Mouse (Mus musculus): ENCODE data around the gene Nlgn1.

Gene Nlgn1

GRCm38 (mm10) chr3:26042966-26043365 lies 289.3 kb downstream of the Nlgn1 start:
- DNase-seq: no peak

GRCm38 (mm10) chr3:26039696-26040095 lies 292.6 kb downstream of the Nlgn1 start:
- DNase-seq: no peak

- peak; percentile 20 to 40 for DNase-seq
Observed at GRCm38 (mm10) chr3:26026025-26026424, 306.2 kb downstream of the Nlgn1 start.

- no peak for DNase-seq
Observed at GRCm38 (mm10) chr3:26023217-26023616, 309.0 kb downstream of the Nlgn1 start.

DNA sequence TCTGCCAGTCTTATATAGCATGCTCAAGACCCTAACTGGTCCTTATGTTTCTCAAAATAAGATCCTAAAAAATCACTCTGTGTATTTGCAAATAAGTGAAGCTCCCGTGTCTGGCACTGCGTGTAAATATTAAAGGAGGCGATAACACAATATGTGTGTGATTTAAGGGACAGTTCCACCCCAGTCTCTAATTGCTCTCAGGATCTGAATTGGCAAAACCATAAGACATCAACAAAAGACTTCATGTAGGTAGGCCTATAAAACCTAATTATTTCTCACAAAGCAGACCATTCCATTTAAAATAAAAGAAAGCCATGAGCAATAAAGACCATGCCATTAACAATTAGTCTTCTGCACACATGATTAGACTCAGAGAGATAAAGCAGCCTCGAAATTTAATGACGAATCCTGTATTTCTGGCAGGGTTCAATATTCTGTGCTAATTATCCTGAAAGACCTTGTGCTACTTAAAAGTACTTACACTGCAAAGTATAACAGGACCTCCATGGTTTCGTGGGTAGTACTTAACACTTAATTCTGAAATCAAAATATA lies 310.6 kb downstream of the Nlgn1 start:
- DNase-seq: no peak

- no peak for DNase-seq
Observed at GRCm38 (mm10) chr3:26011310-26012078, 320.8 kb downstream of the Nlgn1 start.

- no peak for DNase-seq
Observed at GRCm38 (mm10) chr3:26002863-26003608, 329.2 kb downstream of the Nlgn1 start.

DNA sequence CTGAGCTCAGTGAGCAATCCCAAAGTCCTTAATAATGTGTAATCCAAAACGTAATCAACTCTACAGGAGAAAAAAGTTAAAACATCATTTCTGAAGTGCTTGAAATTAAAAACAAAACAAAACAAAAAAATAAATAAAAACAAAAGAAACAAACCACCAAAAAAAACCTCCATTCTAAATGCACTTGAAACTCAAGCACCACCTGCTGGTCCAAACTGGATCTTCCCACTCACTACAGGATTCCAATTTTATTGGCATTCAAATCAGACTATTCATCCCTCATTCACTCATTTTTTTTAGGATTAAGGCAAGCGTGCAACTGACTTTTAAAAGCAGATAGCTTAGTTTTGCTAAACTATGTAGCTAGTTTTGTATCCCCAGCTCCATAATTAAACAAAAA lies 329.9 kb downstream of the Nlgn1 start:
- peak; percentile 11 to 21 for DNase-seq

DNA sequence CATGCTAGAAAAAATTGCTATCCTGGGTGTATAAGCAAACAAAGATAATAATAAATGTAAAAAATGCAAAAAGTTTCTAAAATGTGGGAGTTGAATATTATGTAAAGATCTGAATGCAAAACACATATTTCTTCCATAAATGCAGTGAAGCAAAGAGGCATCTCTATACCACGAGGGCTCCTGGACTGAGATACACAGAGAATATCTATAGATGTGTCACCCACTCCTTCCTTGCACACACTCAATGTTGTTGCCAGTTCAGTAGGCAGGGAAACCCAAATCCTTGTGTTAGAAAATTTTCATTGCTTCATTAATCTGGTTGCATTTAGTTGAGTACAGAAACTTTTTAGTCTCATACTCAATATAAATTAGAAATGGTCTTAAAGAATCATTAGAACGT lies 364.7 kb downstream of the Nlgn1 start:
- no peak for DNase-seq

DNA sequence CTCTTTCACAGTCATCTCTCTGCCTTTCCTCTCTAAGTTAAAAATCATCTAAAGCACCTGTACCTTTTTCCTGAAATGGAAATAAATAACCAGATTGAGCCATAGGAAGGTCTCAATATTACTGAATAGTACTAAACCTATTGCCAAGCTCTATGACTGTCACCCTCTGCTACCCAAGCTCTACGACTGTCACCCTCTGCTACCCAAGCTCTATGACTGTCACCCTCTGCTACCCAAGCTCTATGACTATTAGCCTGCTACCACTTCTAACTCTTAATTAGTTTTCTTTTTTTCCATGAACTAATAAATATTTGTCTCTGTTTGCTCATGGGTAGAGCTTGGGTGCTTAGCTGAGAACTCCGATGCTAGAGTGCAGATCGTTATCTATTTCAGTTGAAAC lies 368.0 kb downstream of the Nlgn1 start:
- DNase-seq: no peak

DNA sequence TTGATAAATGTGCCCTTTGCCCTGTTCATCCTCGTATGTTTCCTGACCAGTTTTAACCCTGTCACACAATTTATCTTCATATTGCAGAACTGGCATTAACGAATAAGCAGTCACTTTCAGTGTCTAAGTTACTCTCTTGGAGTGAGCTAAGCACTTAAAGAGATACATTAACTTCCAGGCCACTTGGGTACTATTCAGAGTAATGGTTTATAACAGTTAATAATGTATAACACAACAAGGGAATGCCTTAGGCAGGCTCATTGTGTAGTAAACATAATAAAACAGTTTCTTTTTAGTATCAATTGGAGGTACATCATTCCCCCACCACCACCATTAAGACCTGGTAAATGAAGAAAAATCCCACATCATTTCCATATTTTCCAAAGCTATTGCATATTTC lies 368.7 kb downstream of the Nlgn1 start:
- no peak for DNase-seq

DNA sequence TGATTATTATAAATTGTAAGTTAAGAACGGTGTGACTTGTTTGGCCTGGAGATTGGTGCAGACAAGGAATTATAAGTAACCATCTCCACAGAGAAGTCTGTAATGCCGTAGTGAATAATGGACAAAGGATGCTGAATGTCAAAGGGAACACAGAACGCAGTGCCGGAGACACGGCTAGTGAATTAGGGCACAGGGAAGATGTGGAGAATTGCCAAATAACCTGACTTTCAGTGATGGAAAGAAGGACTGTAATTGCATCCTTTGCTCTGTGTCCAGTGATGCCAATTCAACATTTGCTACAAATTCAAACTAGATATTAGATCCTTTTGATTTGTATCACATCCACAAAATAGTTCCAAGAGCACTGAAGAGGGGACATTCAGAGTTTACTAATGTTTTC lies 415.7 kb downstream of the Nlgn1 start:
- no peak for DNase-seq

DNA sequence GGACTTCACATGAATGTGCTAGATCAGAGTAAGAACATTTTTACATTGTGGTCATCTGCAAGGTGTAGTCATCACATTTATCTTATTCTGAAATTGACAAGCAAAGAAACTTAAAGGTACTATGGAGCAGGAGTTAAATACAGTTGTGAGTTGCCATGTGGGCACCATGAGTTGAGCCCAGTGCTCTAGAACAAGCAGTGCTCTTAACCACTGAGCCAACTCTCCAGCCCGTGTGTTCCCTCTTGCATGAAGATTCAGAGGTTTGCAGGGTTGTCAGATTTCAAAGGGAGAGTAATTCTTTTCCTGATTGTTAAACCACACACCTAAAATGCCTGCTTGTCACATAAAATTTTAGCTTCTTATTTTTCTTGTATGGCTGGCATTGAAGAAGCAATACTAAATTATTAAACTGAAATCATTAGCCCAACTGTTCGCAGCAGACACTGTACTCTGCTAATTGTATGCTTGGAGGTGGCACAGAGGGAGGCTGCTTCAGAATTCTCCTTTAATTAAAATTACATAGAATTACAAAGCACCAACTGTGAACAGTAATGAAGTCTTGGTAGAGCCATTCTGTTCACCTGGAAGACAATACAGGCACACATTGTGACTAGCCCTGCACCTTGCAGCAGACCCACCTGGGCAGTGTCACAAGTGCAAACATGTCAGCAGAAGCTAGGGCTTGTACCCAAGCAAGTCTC lies 417.7 kb downstream of the Nlgn1 start:
- peak in 1 of 2 experiments; percentile 7 for DNase-seq

- peak; percentile 86 for DNase-seq
Observed at GRCm38 (mm10) chr3:25903140-25903809, 429.0 kb downstream of the Nlgn1 start.

GRCm38 (mm10) chr3:25897456-25897855 lies 434.8 kb downstream of the Nlgn1 start:
- DNase-seq: no peak

- DNase-seq: no peak
Observed at GRCm38 (mm10) chr3:25884797-25885196, 447.5 kb downstream of the Nlgn1 start.

DNA sequence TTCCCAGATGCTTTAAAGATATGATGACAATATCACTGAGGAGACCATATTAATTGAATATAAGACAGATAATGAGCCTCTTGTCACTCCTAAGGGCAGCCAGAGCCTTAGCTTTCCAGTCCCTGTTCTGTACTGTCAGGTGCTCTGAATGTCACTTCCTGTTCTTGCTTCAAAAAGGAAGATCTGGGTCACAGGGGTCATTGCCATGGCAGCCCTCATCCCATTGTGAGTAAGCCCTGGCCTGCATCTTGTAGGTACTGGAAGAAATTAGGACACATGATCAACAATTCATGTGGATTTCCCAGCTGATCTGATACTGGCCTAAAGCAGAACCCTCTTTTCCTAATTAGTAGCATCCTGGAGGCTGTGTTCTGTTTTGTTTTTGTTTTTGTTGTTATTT lies 463.1 kb downstream of the Nlgn1 start:
- DNase-seq: no peak

- DNase-seq: no peak
Observed at GRCm38 (mm10) chr3:25858384-25858783, 473.9 kb downstream of the Nlgn1 start.

GRCm38 (mm10) chr3:25844686-25845462 lies 487.4 kb downstream of the Nlgn1 start:
- peak in 1 of 2 experiments; percentile 13 for DNase-seq

DNA sequence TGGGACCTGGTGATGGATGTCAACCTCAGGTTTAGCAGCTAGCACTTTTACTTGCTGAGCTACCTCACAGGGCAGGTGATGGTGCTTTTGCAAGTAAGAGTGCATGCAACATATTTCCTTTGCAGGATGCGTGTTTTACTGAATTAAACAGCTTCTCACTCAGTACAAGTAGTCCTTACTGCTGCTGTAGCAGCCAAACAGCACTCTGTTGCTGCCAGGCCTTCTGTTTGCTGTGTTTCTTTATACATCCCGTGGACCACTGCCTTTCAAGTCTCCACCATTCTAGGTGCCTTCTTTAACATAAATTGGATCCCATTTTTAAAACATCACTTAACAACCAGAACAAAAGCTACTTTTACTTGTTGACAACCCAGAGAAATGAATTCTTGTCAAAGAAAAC lies 502.0 kb downstream of the Nlgn1 start:
- DNase-seq: no peak

DNA sequence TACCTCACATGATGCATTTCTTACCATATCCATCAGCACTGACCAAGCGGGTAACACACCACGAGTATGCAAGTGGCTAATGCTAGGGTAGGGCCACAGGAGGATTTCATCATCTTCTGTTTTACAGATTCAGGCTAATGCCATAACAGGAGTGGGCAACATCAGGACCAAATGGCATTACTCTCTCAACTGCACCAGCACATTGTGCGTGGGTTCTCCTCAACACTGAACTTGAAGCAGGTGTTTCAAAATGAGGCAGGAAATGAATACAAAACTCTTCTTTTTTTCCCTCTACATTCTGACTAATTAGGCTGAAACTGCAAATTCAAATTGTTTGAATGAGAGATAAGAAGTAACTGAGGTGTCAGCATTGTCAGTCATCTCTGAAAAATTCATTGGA lies 518.9 kb downstream of the Nlgn1 start:
- no peak for DNase-seq

DNA sequence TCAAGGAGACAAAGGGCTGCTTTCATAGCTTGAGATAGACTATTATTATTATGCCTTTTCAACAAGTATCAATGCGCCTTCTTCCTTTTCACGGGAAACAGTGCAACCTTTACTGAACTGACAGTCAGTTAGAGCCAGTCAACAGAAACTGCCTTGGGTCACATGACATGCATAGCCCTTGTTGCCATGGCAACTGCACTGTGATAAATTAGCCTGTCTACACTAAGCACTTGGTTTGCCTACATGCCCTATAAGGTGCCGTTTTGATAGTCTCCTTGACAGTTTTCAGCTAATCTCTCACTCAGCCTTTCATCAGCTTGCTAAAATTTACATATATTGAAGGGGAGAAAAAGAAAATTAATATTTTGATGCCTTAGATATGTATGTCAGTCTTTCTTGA lies 524.7 kb downstream of the Nlgn1 start:
- peak; percentile 6 to 30 for DNase-seq

Data from cerebellum, postnatal 36 days (tissue).